Mouse (Mus musculus) cerebellum, adult 2 months (tissue): ENCODE measurements around the gene Klrg1. TPM values are rescaled to one million over a fixed set of nuclear protein-coding genes. Genes with fewer than 3 reads are reported as not detected.

ENCODE experiments used
- DNase-seq, 2 experiments: peaks; one replicate each; pipeline ENCODE4 v3.0.0; 2021
- H3K27ac ChIP-seq: fragments of 200-500 bp; 2 replicates; pipeline ENCODE4 v1.5.1; 2012; ENCODE audit warnings: low read length, control low read depth, inconsistent platforms; ENCODE audit not compliant: insufficient read depth
- H3K27me3 ChIP-seq: fragments of 200-500 bp; 2 replicates; pipeline ENCODE4 v1.6.1; 2012; ENCODE audit warnings: inconsistent platforms, mild to moderate bottlenecking, low read length, moderate library complexity; ENCODE audit not compliant: control insufficient read depth, insufficient read depth
- H3K4me1 ChIP-seq: fragments of 200-500 bp; 2 replicates; pipeline ENCODE4 v1.6.1; 2011; ENCODE audit warnings: low read length; ENCODE audit not compliant: control insufficient read depth, insufficient read depth
- H3K4me3 ChIP-seq: fragments of 200-500 bp; replicated peaks from 2 replicates; pipeline ENCODE3; 2011; ENCODE audit warnings: mild to moderate bottlenecking, low read depth, low read length, control low read depth; ENCODE audit not compliant: insufficient read depth
- CTCF ChIP-seq: fragments of 200-500 bp; IDR thresholded peaks from 2 replicates; pipeline ENCODE4 v1.5.1; 2011; ENCODE audit warnings: low read depth, mild to moderate bottlenecking, control low read depth, low read length, moderate library complexity, borderline replicate concordance; ENCODE audit not compliant: insufficient read depth
- POLR2A ChIP-seq: fragments of 200-500 bp; IDR thresholded peaks from 2 replicates; pipeline ENCODE4 v1.6.1; 2011; ENCODE audit warnings: low read length, control low read depth, borderline replicate concordance; ENCODE audit not compliant: insufficient read depth
- WGBS: fragments of 180-500 bp; shearing (Covaris S2); methylation state at CpG from one replicate; pipeline ENCODE4 v1.1.7; 2018; 5-methylcytosine and 5-hydroxymethylcytosine counted together
- polyA plus RNA-seq: library from polyadenylated mRNA; depleted of rRNA; stranded (reverse); fragments of >200 nt; gene quantifications from 2 replicates; pipeline ENCODE4 v1.2.3, GENCODE M21; 2012

The Klrg1 gene
- polyA plus RNA-seq, 1 experiment, result 0.07 TPM

GRCm38 (mm10) chr6:122291264-122291663, 8.6 kb upstream of the Klrg1 start:
- Histone ChIP-seq H3K27ac (no peak overlapping the region), H3K4me1 (no peaks in the 10 kb centered on the region), H3K4me3 (no peak overlapping the region), H3K27me3 (no peaks in the 10 kb centered on the region)
- DNase-seq, result no peak
- 76% methylated on average over 2 of the region's 2 CpGs for WGBS
- TF ChIP-seq CTCF (no peak), POLR2A (no peak)

GRCm38 (mm10) chr6:122290253-122290652, 7.6 kb upstream of the Klrg1 start:
- H3K4me3 ChIP-seq, result no peak overlapping the region
- H3K4me1 ChIP-seq, result no peaks in the 10 kb centered on the region
- WGBS, result 76% methylated on average over 3 of the region's 3 CpGs
- no peak overlapping the region for H3K27ac ChIP-seq
- no peak for DNase-seq
- H3K27me3 ChIP-seq, result no peaks in the 10 kb centered on the region
- TF ChIP-seq CTCF, result no peak
- no peak for TF ChIP-seq POLR2A

GRCm38 (mm10) chr6:122289313-122289712, 6.6 kb upstream of the Klrg1 start:
- DNase-seq, result no peak
- Histone ChIP-seq H3K27ac (no peak overlapping the region), H3K27me3 (no peaks in the 10 kb centered on the region), H3K4me1 (no peaks in the 10 kb centered on the region), H3K4me3 (no peak overlapping the region)
- no peak for TF ChIP-seq POLR2A
- no peak for TF ChIP-seq CTCF
- WGBS, result 79% methylated on average over 1 of the region's 1 CpGs

- Histone ChIP-seq H3K27ac (no peak overlapping the region), H3K4me3 (no peak overlapping the region), H3K4me1 (no peaks in the 10 kb centered on the region), H3K27me3 (no peaks in the 10 kb centered on the region)
- peak; percentile 20; the same call in 1 of the 2 replicates for TF ChIP-seq CTCF
- TF ChIP-seq POLR2A, result no peak
- no peak for DNase-seq
- 30% methylated on average over 1 of the region's 1 CpGs for WGBS
Observed at GRCm38 (mm10) chr6:122288263-122288662, 5.6 kb upstream of the Klrg1 start.

- Histone ChIP-seq H3K27me3 (no peaks in the 10 kb centered on the region), H3K27ac (no peak overlapping the region), H3K4me1 (no peaks in the 10 kb centered on the region), H3K4me3 (no peak overlapping the region)
- TF ChIP-seq CTCF (no peak), POLR2A (no peak)
- 86% methylated on average over 1 of the region's 1 CpGs for WGBS
- no peak for DNase-seq
Observed at GRCm38 (mm10) chr6:122284823-122285222, 2.1 kb upstream of the Klrg1 start.

- TF ChIP-seq CTCF (no peak), POLR2A (no peak)
- WGBS, result 79% methylated on average over 4 of the region's 4 CpGs
- no peak overlapping the region for H3K27ac ChIP-seq
Observed at GRCm38 (mm10) chr6:122284304-122284703, 1.6 kb upstream of the Klrg1 start.

GRCm38 (mm10) chr6:122283429-122283828, 747 bp upstream of the Klrg1 start:
- TF ChIP-seq POLR2A, result no peak
- TF ChIP-seq CTCF, result no peak
- no peak for DNase-seq
- Histone ChIP-seq H3K4me1 (no peaks in the 10 kb centered on the region), H3K27ac (no peak overlapping the region), H3K4me3 (no peak overlapping the region), H3K27me3 (no peaks in the 10 kb centered on the region)
- 90% methylated on average over 2 of the region's 2 CpGs for WGBS

More at GRCm38 (mm10) chr6:122284304-122284703, 1.6 kb upstream of the Klrg1 start:
- Histone ChIP-seq H3K4me1 (no peaks in the 10 kb centered on the region), H3K27me3 (no peaks in the 10 kb centered on the region), H3K4me3 (no peak overlapping the region)
- DNase-seq, result no peak

GRCm38 (mm10) chr6:122276565-122276964, 6.1 kb downstream of the Klrg1 start:
- TF ChIP-seq POLR2A (no peak), CTCF (no peak)
- 93% methylated on average over 7 of the region's 7 CpGs for WGBS
- no peaks in the 10 kb centered on the region for H3K27me3 ChIP-seq
- DNase-seq, result no peak
- no peaks in the 10 kb centered on the region for H3K4me1 ChIP-seq
- no peak overlapping the region for H3K4me3 ChIP-seq
- no peak overlapping the region for H3K27ac ChIP-seq

- no peaks in the 10 kb centered on the region for H3K27me3 ChIP-seq
- H3K4me3 ChIP-seq, result no peak overlapping the region
- no peak for DNase-seq
- H3K4me1 ChIP-seq, result no peaks in the 10 kb centered on the region
- TF ChIP-seq CTCF (no peak), POLR2A (no peak)
- WGBS, result 73% methylated on average over 5 of the region's 5 CpGs
- no peak overlapping the region for H3K27ac ChIP-seq
Observed at GRCm38 (mm10) chr6:122274546-122274945, 8.1 kb downstream of the Klrg1 start.

- H3K27me3 ChIP-seq, result no peaks in the 10 kb centered on the region
- TF ChIP-seq CTCF (no peak), POLR2A (no peak)
- no peak overlapping the region for H3K4me3 ChIP-seq
- peaks cover 5% of the 10 kb centered on the region; the same call in 1 of the 2 replicates for H3K4me1 ChIP-seq
- WGBS, result 90% methylated on average over 11 of the region's 11 CpGs
- no peak overlapping the region for H3K27ac ChIP-seq
- DNase-seq, result no peak
Observed at GRCm38 (mm10) chr6:122270152-122270551, 12.5 kb downstream of the Klrg1 start.
